Mouse (Mus musculus) megakaryocyte, embryonic 14.5 days (primary cell): ENCODE measurements around the gene Rab31. TPM values are rescaled to one million over a fixed set of nuclear protein-coding genes. Genes with fewer than 3 reads are reported as not detected.
A peak's percentile ranks its signal among the peaks of the same experiment; 100 is the strongest.
"Not testable (repeated sequence)": the region's sequence is repeated elsewhere in the genome, so short reads cannot be mapped to it uniquely, and the experiment has no call there.

Experiments used
- H3K27me3 ChIP-seq: replicated peaks from 2 replicates; pipeline ENCODE3; 2012; ENCODE audit warnings: inconsistent platforms
- H3K36me3 ChIP-seq: replicated peaks from 2 replicates; pipeline ENCODE3; 2012; ENCODE audit warnings: low read length, inconsistent platforms, mixed read lengths
- H3K4me1 ChIP-seq: 2 replicates; pipeline ENCODE4 v1.6.1; 2012; ENCODE audit warnings: inconsistent platforms
- H3K4me3 ChIP-seq: replicated peaks from 2 replicates; pipeline ENCODE3; 2012; ENCODE audit warnings: moderate library complexity, mild to moderate bottlenecking, inconsistent platforms
- H3K9me3 ChIP-seq: 2 replicates; pipeline ENCODE4 v1.6.1; 2012; ENCODE audit warnings: inconsistent platforms
- FLI1 ChIP-seq: IDR thresholded peaks from 2 replicates; pipeline ENCODE4 v1.6.1; 2012; ENCODE audit warnings: low read length, inconsistent platforms, mixed read lengths
- GATA1 ChIP-seq: IDR thresholded peaks from 3 replicates; pipeline ENCODE4 v1.6.1; 2012; ENCODE audit warnings: mixed read lengths, low read length, inconsistent platforms, borderline replicate concordance
- polyA plus RNA-seq: library from polyadenylated mRNA; stranded (reverse); fragments of >175 nt; gene quantifications from 2 replicates; pipeline ENCODE4 v1.2.3, GENCODE M21; 2012; ENCODE audit warnings: low replicate concordance; ENCODE audit not compliant: insufficient read depth

The Rab31 gene
- polyA plus RNA-seq, 1 experiment: 2.8 TPM

DNA sequence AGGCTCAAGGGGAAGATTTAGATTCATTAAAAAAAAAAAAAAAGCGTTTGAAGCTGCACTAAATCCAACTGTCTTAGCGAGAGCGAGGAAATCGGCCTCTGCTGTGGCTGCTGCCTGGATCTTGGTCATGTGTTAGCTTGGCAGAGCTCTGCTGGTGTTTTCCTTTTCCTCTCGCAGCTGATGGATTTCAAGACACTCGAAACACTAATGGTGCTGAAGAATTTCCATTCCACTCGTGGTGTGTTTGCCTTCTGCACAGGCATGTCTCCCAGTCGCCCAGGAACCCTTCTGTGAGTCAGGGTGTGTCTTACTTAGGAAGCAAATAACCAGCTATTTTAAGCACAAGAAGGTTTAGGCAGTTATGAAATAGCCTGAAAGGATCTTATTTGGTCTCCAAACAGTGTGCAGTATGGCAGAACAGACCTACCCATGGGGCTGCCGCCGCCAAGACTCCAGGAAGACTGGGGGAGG lies 129.5 kb downstream of the Rab31 start:
- Histone ChIP-seq H3K4me3 (no peak overlapping the region), H3K36me3 (no peaks in the 10 kb centered on the region), H3K4me1 (peaks cover 27% of the 10 kb centered on the region), H3K9me3 (peaks cover 22% of the 10 kb centered on the region), H3K27me3 (peaks cover 30% of the 10 kb centered on the region)
- TF ChIP-seq FLI1: no peak
- TF ChIP-seq GATA1: no peak

DNA sequence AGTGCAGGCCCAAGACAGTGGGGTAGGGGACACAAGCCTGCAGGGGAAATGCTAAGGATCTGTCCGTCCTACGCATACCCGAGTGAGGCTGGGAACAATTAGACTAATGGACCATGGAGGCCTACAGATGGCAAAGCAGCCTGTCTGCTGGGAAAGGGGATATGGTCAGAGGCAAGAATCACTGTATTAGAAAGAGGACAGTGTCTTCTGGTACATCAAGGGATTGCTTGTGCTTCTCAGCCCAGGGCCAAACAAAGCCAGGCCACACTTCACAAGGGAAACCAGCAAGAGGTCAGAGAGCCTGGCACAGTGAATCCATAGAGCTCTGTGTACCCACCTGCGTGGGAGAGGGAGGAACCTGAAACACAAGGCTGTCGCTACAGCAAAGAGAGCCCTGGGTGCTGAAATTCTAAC lies 130.0 kb downstream of the Rab31 start:
- TF ChIP-seq FLI1 (no peak), GATA1 (no peak)
- no peak overlapping the region for H3K4me3 ChIP-seq
- peaks cover 22% of the 10 kb centered on the region for H3K9me3 ChIP-seq
- peaks cover 27% of the 10 kb centered on the region for H3K4me1 ChIP-seq
- H3K36me3 ChIP-seq: no peaks in the 10 kb centered on the region
- peaks cover 33% of the 10 kb centered on the region for H3K27me3 ChIP-seq

DNA sequence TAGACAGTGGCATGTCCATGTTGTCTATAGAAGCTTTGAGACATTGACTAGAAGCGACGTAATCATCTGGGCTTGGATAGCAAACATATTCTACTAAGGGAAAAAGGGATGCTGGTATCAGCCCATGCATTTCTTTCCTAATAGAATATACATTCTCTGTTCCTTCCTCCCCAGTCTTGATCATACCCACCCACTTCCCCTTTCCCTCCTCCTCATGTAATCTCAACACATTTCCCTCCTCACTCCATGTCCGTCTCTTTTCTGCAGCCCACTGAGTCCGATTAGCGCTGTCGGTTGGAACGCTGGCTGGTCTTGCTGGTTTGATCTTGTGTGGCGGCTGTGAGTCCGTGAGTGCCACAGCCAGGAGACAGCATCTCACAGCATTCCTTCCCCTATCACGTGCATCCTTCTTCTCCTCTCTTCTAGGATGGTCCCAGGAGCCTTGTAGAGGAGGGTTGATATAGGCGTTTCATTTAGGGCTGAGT lies 130.8 kb downstream of the Rab31 start, which contains the start of gene Txndc2:
Txndc2 (minus strand) TSS at position 435 of the 485 bp plus-strand sequence.
- H3K27me3 ChIP-seq: peaks cover 32% of the 10 kb centered on the region
- peak within 1 kb of the TSS; percentile 19 for H3K4me3 ChIP-seq
- TF ChIP-seq FLI1 (no peak), GATA1 (no peak)
- H3K4me1 ChIP-seq: peaks cover 27% of the 10 kb centered on the region
- H3K9me3 ChIP-seq: peaks cover 22% of the 10 kb centered on the region
- H3K36me3 ChIP-seq: no peaks in the 10 kb centered on the region

DNA sequence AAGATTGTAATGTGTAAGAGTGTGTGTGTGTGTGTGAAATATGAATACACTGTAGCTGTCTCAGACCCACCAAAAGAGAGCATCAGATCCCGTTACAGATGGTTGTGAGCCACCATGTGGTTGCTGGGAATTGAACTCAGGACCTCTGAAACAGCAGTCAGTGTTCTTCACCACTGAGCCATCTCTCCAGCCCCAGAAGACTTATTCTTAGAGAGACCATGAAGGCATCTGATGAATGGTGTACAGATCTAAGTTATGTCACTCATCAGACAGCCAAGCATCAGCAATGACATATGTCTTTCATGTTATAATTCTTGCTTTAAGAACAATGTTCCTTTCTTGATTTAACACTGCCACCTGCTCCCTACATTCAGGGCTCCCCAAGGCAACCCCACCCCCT lies 133.4 kb downstream of the Rab31 start:
- Histone ChIP-seq H3K4me1 (peaks cover 35% of the 10 kb centered on the region), H3K9me3 (peaks cover 4% of the 10 kb centered on the region), H3K4me3 (no peak overlapping the region), H3K36me3 (no peaks in the 10 kb centered on the region), H3K27me3 (peaks cover 39% of the 10 kb centered on the region)
- TF ChIP-seq FLI1 (no peak), GATA1 (no peak)

DNA sequence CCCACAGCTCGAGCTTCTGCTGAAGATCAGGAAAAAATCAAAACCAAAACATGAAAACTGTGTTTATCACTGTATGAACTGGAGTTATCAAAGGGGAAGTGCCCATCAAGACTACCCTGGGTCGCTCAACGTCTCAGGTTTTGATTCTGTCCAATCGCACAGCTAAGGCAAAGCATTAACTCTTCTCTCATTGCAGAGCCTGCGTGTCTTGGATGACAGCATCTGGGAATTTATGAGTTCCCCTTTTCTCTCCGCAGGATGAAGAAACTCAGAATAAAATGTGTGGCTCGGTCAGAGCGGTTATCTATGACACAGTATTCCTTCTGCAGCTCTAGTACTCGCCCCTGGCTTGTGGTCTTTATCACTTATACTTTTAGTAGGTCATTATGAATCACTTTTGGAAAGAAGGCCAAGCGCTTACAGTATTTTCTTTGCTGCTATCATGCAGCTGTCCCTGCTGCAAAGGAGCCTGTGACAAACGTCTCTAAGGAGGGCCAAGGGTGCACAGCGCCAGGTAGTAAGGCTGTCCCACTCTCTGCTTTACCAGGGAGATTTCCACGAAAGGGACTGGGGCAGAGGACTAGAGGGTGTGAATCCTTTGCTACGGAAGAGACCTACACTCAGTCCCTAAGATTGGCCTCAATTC lies 136.7 kb downstream of the Rab31 start:
- peaks cover 25% of the 10 kb centered on the region for H3K27me3 ChIP-seq
- no peaks in the 10 kb centered on the region for H3K9me3 ChIP-seq
- peak overlapping the region; percentile 31 for H3K4me3 ChIP-seq
- no peaks in the 10 kb centered on the region for H3K36me3 ChIP-seq
- no peak for TF ChIP-seq FLI1
- no peak for TF ChIP-seq GATA1
- H3K4me1 ChIP-seq: peaks cover 19% of the 10 kb centered on the region

DNA sequence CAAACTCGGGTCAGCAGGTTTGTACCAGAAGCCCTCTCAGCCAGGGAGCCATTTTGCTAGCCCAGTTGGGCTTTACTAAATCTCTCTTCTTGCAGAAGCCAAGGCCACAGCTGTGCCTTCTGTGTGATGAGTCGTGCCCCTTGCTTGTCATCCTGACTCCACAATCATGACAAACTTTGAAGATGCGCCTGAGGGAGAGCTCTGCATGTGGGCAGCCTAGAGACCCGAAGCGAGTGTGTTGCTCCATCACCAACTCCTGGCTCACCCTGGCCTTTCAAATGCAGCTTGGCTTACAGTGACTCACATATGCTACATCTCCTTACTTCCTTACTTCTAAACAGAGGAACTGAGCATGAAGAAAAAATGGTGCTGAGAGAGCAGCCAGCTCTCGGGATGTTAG lies 142.6 kb downstream of the Rab31 start:
- Histone ChIP-seq H3K36me3 (no peaks in the 10 kb centered on the region), H3K9me3 (peaks cover 8% of the 10 kb centered on the region), H3K27me3 (peaks cover 6% of the 10 kb centered on the region), H3K4me3 (no peak overlapping the region), H3K4me1 (peaks cover 29% of the 10 kb centered on the region)
- no peak for TF ChIP-seq GATA1
- no peak for TF ChIP-seq FLI1

DNA sequence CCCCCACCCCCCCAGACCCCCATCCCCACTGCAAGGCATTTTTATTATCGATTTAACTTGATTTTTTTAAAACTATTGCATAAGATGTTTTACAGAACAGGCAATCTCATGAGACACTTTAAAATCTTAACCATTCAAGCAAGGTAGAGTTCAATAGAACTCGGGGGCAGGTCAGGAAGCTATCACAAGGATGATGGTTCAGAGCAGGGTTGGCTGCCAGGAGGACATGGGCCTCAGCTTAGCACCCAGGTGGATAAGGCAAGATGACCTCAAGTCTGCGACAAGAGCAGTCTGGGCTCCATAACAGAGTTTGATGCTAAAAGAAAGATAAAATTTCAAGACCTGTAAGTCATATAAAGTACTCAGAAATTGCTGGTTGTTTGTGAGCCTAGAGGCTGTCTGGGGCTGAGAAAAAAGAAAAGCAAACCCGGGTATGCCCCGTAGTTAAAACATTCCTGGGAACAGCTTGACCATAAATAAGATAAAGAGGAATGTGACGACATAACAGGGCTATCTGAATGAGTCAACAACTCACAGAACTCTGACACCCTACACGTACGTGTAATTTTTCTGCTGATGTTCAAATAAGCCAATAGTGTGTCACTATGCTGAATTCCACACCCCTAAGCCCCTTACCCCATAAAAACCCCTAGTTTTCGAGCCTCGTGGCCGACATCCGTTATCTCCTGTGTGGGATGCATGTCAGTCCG lies 143.6 kb downstream of the Rab31 start:
- not testable (repeated sequence) for H3K36me3 ChIP-seq, H3K27me3 ChIP-seq, H3K4me3 ChIP-seq
- H3K9me3 ChIP-seq: peaks cover 17% of the 10 kb centered on the region
- H3K4me1 ChIP-seq: peaks cover 24% of the 10 kb centered on the region

DNA sequence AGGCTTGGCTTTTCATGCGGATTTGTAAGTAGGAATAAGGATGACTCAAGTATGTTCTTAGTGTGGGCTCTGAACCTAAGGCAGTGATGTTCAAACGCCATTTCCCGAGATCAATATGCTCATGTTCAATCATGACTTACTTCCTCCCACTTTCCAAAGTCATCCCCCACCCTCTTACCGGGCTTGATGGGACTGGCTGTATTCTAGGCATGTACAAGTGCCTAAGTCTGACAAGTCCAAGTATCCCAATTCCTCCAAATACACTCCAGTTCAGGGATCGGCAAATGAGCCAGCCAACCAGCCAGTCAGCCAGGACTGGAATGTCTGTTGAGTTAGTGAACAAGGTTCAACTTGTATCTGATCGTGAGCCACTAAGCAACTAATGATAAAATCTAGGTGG lies 146.3 kb downstream of the Rab31 start:
- Histone ChIP-seq H3K36me3 (no peaks in the 10 kb centered on the region), H3K27me3 (no peaks in the 10 kb centered on the region), H3K9me3 (peaks cover 20% of the 10 kb centered on the region), H3K4me3 (no peak overlapping the region), H3K4me1 (peaks cover 24% of the 10 kb centered on the region)
- TF ChIP-seq GATA1: no peak
- no peak for TF ChIP-seq FLI1

DNA sequence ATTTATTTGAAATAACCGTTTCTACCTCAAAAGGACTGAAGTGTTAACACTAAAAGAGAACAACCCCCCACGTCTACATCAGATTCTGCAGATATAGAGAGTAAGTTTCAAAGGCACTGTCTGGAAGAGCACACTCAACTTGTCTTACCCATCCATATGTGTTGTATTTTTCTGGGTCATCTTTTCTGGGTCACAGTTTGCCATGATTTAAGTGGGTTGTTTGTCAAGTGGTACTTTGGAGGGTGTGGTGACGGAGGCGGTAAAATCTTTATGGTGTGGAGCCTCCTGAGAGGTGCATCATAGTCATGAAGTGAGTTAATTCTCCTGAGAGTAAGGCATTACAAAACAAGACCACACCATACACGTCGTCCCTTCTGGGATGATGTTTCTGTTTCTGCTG lies 147.0 kb downstream of the Rab31 start:
- Histone ChIP-seq H3K4me1 (peaks cover 24% of the 10 kb centered on the region), H3K9me3 (peaks cover 20% of the 10 kb centered on the region), H3K4me3 (no peak overlapping the region), H3K36me3 (no peaks in the 10 kb centered on the region), H3K27me3 (no peaks in the 10 kb centered on the region)
- no peak for TF ChIP-seq FLI1
- no peak for TF ChIP-seq GATA1

DNA sequence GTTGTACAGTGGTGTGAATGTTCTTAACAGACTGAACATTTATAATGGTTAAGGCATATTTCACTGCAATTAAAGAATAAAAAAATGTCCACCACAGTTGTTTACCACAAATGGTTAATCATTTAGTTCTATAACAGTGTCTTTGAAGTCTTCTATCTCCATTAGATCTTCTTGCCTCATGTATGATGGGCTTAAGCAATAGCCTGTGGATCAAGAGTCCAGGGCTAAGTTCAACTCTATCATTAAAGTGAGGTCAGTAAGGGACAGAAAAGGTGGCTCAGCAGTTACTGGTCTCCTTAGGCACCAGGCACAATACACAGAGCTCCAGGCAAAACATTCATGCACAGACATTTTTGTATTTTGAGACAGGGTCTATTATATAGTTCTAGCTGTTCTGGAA lies 149.4 kb downstream of the Rab31 start:
- H3K9me3 ChIP-seq: peaks cover 20% of the 10 kb centered on the region
- TF ChIP-seq FLI1 (no peak), GATA1 (no peak)
- no peaks in the 10 kb centered on the region for H3K36me3 ChIP-seq
- H3K4me3 ChIP-seq: no peak overlapping the region
- peaks cover 18% of the 10 kb centered on the region for H3K4me1 ChIP-seq
- H3K27me3 ChIP-seq: no peaks in the 10 kb centered on the region
